Mouse (Mus musculus): ENCODE data around the gene Pi4kb. TPM values are rescaled to one million over a fixed set of nuclear protein-coding genes. Genes with fewer than 3 reads are reported as not detected.
"Not testable (repeated sequence)": the region's sequence is repeated elsewhere in the genome, so short reads cannot be mapped to it uniquely, and the experiment has no call there.

Gene Pi4kb
- total RNA-seq, 4 experiments from 2014 or later = 26.4 to 29.4 (median 28.3) TPM

DNA sequence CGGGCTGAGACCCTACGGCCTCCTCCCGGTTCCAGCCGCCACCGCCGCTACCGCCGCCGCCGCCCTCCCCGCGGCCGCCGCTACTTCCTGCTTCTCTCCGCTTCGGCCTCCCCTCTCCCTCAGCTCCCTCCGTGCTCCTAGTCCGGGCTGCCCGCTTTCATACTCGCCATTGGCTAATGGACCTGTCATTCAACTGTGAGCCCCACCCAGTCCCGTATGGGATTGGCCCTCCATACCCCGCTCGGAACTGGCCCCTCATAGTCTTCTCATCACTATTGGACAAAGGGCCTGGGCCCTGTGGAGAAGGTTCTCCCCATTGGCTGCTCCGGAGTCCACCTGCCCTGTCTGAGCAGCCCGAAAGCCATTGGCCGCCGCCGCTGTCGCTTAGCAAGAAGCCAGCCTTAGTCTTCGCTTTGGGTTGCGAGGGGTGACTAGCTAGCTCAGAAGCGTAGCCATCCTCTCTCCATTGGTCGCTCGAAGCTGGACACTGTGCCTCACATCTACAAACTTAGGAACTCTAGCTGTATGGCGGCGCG is 40.9 kb downstream of the Pi4kb start, which contains the start of gene Zfp687:
Gene Zfp687, minus strand, starts transcription at position 112 of the 536 bp plus-strand sequence.
- DNase-seq (ENCODE audit: low spot score) = peak; percentile 100

DNA sequence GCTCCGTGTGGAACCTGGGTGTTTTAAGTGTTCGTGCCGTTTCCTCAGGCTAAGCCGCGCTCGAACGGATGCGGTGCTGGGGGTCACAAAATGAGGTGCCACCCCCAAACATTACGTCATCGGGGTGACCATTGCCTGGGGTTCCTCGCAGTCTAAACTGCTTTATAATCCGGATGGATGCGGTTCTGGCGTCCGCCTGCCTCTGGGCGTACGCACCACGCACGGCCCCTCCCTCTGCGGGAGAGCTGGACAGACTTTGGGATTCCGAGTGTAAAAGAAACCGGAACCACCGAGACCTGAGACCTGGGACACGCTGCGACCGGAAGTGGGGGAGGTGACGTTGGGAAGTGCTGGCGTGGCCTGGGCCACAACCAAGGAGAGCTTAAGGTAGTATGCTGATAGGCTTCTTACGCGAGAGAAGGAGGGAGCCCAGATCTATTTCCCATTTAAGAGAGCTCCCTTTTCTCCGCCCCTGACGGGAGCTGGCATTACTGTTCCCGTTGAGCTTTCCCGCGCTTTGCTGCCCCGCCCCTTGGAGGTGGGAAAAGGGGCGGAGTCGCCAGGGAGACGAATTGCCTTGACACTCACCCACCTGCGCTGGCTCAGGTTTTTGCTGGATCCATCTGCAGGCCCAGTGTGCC is 41.5 kb downstream of the Pi4kb start:
- peak; percentile 93 for DNase-seq (ENCODE audit: low spot score)

DNA sequence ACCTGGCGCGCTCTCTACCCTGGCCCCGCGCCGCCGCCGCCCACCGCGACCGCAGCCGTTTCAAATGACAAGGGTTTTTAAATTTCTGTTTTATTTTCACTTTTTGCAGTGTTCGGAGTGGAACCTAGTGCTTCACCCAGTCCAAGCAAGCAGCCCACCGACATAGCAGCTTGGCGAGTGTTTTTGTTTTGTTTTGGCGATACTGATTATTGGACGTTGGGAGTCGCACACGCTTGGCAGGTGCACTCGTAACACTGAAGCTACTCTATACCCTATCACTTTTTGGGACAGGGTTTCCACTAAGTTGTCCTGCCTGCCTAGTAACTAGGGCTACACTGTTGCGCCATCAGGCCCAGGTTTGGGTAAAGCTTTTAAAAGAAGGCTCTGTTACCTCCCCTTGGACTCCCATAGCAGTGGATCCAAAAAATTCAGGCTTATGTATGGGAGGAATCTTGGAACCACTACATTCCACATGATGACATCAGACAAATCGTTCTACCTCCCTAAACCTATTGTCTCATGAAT is 42.1 kb downstream of the Pi4kb start:
- no peak for DNase-seq (ENCODE audit: low spot score)

DNA sequence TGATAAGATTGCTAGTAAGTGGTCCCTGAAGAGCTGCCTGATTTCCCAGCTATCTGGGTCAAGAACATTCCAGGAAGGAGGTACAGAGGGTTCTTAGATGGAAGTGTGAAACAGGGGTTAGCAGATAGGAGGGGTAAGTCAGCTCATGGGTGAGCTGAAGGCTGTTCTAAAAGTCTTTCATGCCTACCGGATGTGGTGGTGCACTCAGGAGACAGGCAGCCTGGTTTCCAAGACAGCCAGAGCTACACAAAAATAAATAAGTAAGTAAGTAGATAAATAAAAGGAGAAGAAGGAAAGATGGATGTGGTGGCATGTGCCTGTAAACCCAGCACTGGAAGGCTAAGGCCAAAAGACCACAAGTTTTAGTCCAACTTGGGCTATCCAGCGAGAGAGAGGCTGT is 44.2 kb downstream of the Pi4kb start:
- DNase-seq (ENCODE audit: low spot score) = no peak

DNA sequence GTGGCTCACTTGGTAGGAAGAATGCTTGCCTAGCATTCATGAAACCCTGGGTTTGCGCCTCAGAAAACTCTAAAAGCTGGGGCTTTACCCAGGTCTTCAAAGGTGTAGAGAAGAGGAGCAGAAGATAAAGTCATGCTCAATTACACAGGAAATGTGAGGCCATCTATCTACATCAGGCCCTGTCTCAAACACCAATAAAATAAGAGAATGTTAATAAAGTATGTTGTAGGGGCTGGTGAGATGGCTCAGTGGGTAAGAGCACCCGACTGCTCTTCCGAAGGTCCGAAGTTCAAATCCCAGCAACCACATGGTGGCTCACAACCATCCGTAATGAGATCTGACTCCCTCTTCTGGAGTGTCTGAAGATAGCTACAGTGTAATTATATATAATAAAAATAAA is 46.4 kb downstream of the Pi4kb start:
- not testable (repeated sequence) for DNase-seq (ENCODE audit: low spot score)

DNA sequence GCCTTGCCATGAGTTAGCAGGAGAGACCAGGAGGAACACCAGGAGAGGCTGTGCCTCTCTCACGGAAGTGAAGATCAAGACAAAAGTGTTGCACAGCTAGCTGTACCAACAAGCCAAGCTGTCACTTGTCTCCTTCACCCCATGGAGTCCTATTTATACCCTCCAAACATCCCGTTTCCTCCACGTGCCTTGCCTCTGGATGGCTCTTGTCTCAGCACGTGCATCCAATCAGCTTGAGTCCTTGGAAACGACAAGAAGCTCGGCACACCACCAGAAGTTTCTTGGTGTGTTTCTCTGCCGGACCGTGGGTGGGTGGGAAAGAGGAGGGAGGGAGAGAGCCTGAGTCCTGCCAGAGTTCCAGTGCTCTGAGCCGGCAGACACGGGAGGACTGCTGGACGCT is 50.0 kb downstream of the Pi4kb start:
- DNase-seq (ENCODE audit: low spot score) = peak; percentile 43

DNA sequence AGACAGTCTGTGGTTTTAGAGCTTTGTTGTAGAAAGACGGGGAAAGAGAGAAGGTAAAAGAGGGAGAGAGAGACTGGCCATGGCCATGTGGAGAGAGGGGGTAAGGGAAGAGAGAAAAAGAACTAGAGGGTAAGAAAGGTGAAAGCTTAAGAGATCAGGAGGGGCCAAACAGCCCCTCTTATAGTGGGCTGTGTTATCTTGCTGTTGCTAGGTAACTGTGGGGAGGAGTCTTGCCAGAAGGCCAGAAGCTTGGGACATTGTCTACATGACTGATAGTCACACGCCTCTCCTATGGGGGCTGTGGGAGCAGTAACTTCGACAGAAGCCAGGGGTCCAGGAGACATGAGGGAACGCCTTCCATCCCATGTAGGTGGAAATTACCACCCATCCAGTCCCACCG is 50.7 kb downstream of the Pi4kb start:
- no peak for DNase-seq (ENCODE audit: low spot score)

DNA sequence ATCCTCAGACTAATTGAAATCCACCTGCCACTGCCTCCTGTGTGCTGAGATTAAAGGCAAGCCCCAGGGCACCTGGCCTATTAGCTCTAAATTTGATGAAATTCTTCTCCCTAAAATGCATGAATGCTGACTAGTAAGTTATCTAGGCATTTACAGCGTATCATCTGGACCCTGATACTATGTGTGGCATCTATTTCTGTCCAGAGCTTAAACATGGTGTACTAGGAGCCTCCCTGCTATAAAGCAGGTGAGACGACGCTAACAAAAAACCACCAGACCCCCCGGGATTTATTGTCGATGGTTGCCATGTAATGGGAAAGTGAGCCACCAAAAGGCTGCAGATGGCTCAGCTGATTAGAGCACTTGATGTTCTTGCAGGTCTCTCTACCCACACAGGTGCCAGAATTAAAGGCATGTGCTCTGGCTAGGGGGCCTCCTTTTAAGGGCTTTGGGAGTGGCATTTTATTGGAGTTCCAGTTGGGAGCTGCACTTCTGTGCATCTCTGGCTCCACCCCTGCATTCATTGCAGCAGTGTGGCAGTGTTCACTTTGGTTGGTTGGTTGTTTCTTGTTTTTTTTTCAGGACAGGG is 52.6 kb downstream of the Pi4kb start:
- DNase-seq (ENCODE audit: low spot score) = no peak

DNA sequence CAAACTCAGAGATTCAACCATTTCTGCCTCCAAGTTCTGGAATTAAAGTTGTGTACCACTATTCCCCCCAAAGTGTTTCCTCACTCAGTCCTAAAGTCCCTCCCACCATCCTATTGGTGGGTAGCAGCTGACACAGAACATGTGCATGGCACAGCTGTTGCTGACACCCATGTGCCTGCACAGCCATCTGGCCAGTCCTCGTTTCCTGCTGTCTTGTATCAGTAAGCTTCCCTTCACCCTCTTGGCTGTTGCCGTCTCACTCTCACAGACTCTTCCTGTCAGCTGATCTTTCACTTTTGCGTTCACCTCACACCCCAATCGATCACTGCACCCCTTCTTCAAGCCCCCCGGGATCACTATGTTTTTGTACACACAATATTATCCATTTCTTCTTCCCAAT is 53.2 kb downstream of the Pi4kb start:
- DNase-seq (ENCODE audit: low spot score) = no peak

DNA sequence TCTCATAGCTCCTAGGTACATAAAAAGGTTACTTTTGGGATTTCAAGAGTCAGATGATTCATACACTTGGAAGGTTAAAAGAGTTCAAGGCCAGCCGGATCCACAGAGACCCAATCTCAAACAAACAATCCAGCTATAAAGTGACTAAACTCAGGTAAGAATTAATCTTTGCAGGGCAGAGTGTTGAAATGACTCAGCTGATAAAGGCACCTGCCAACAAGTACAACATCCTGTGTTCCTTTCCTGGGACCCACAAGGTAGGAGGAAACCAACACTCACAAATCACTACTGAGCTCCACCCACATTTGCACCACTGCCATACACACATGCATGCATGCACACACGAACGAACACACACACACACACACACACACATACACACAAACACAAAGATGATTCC is 54.1 kb downstream of the Pi4kb start:
- DNase-seq (ENCODE audit: low spot score) = no peak

DNA sequence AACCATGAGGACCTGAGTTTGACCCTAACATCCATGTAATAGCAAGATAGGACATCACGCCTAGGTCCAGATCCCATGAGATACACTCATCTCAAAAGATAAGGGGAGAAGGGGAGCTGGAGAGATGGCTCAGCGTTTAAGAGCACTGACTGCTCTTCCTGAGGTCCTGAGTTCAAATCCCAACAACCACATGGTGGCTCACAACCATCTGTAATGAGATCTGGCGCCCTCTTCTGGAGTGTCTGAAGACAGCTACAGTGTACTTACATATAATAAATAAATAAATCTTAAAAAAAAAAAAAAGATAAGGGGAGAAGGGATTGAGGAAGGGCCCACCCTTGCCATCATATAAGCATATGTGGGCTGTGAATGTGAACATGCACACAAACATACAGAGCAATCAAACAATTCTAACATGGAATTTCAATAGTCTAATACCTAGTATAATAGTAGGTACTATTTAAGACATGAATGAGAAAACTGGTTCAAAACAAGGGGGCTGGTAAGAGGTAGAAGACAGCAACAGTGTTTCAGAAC is 54.8 kb downstream of the Pi4kb start:
- not testable (repeated sequence) for DNase-seq (ENCODE audit: low spot score)

DNA sequence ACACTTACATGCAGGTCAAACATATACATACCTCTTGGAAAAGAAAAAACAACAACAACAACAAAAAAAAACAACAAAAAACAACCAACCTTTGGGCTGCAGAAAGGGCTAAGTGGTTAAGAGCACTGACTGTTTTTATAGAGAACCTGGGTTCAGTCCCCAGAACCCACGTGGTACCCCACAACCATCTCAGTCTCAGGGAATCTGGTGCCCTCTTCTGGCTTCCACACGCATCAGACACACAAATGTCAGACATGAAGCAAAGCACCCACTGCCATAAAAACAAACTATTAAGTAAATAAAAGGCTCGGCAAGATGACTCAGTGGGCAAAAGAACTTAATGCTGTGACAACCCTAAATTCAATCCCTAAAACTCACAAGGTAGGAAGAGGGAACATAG is 55.4 kb downstream of the Pi4kb start:
- no peak for DNase-seq (ENCODE audit: low spot score)

DNA sequence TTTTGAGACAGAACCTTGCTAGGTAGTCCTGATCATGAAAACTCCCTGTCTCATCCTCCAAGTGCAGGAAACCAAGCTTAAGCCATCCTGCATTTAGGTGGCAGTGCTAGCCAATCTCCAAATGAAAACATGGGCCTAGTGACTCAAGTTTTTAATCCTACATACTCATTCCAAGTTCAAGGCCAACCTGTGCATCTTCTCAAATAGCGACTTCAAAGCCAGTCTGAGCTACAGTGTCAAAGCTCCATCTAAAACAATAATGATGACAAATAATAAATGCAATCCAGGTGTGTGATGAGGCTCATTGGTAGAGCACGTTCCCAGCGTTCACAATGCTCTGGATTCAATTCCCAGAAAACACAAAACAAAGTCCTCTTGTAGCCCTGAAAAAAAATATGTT is 67.1 kb downstream of the Pi4kb start:
- DNase-seq (ENCODE audit: low spot score) = no peak

DNA sequence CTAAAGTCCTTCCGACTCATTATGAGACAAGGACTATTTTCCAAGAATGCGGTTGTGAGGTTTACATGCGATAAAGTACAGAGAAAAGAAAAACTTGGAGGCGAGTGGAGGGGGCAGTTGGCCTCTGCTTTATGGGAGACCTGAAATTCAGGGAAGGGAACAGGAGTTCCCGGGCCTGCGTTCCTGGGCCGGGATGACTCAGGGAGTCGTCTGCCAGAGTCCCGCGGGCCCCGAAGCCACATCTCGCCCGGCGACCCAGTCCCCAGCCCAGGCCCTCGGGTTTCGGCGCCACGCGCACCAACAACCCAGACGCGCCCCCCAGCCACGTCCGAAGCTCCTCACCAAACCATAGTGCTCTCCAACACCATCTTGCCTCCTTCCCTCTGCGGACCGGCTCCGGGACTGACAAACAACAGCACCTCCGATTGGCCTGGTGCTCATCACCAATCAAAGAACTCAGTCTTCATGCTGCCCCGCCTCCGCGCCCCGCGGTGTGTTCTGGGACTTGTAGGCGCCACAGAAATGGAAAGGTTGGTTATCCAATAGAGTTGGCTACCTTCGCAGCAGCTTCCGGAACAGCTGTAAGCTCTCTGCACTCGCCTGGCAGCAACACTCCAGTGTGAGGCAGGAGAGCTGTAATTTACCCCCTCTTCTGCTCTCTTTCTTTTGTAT is 67.8 kb downstream of the Pi4kb start, which contains the start of gene Psmd4:
Gene Psmd4, minus strand, starts transcription at position 449 of the 672 bp plus-strand sequence.
- peak; percentile 98 for DNase-seq (ENCODE audit: low spot score)

DNA sequence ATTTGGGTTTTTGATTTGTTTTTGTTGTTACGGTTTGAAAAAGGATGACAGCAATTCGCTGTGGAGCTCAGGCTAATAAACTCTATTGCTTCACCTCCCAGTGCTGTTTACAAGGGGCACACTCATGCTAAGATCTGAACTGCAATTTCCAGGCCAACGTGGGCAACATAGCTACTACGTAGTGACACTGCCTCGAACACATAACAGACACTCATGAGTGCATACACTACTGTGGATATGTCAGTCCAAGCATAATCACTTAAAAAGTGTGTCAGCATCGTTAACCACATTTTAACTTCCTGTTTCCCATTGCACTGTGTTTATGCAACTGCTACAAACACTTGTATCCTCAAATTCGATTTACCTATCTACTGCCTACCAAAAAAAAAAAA is 68.3 kb downstream of the Pi4kb start:
- no peak for DNase-seq (ENCODE audit: low spot score)

DNA sequence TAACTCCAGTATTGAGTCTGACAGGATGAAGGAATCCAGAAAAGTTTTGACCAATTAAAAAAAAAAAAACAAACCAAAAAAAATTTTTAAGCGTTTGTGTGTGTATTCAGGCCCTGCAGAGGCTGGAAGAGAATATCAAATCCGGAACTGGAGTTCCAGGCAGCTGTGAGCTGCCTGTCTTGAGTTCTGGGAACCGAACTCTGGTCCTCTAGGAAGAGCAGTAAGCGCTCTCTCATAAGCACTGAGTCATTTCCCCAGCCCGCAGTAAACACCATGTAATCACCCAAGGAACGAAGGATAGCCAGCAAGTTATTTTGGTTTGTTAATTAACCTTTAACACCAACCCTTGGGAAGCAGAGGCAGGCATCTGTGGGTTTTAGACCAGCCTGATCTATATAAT is 68.7 kb downstream of the Pi4kb start:
- no peak for DNase-seq (ENCODE audit: low spot score)

DNA sequence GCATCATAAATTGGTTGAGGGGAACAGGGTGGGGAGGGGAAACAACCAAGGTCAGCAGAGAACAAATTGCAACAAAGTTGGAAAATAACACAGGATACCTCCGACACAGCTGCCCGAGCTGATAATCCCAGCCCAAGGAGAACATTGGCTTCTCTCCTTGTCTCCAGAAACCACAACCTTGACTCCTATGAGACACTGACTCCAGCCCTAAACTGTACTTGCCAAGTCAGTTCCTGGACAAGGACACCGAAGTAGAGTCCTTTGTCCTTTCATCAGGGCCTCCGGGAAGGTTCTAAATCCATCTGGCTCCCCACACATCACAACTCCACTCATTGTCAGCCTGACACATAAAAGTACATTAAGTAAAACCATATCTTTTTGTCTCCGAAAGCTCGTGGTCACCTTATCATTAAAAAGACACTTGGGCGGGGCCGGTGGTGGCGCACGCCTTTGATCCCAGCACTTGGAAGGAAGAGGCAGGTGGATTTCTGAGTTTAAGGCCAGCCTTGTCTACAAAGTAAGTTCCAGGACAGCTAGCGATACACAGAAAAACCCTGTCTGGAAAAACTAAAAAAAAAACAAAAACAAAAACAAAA is 72.0 kb downstream of the Pi4kb start:
- DNase-seq (ENCODE audit: low spot score) = no peak

DNA sequence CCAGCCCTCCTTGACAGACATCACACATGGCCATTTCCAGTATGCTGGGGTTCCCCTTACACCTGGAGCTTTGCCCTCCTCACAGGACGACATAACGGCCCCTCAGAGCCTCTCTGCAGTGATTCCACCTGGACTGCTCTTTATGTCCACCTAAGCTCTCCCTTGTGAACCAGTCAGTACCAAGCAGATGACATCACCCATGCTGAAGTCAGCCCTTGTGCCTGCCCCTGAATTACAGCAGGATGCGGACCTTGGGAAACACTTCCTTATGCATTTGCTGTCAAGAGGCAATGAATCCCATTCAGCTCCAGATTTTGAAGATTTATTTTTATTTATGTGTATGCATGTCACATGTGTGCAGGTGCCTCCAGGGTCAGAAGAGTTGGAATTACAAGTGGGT is 73.4 kb downstream of the Pi4kb start:
- DNase-seq (ENCODE audit: low spot score) = no peak

DNA sequence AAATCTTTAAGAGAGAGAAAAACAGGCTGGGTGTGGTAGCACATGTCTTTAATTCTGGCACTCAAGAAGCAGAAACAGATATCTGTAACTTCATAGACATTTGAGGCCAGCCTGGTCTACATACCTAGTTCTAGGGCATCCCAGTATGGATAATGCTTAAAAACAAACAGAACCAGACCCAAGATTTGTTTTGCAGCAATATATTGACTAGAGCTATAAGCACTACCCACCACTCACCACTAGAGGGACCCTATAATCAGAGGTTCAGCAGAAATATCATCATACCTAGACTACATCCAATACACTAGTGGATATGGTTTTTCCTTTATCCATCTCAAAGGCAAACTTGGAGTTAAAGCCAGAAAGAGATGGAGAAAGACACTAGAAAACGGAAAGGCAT is 78.4 kb downstream of the Pi4kb start:
- DNase-seq (ENCODE audit: low spot score) = peak; percentile 32

DNA sequence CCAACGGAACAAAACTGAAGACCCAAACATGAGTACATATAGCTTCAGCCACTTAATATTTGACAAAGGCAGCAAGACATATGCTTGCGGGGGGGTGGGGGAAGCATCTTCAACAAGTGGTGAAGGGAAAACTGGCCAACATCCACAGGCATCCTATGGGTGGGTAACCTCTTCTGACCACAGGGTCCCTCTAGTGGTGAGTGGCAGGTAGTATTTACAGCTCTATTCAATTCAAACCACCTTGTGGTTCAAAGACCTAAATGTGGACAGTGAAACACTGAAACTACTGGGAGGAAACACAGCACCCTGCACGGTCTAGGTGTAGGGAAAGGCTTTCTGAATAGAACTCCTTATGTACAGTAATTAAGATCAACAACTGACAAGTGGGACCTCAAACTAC is 79.2 kb downstream of the Pi4kb start:
- no peak for DNase-seq (ENCODE audit: low spot score)

DNA sequence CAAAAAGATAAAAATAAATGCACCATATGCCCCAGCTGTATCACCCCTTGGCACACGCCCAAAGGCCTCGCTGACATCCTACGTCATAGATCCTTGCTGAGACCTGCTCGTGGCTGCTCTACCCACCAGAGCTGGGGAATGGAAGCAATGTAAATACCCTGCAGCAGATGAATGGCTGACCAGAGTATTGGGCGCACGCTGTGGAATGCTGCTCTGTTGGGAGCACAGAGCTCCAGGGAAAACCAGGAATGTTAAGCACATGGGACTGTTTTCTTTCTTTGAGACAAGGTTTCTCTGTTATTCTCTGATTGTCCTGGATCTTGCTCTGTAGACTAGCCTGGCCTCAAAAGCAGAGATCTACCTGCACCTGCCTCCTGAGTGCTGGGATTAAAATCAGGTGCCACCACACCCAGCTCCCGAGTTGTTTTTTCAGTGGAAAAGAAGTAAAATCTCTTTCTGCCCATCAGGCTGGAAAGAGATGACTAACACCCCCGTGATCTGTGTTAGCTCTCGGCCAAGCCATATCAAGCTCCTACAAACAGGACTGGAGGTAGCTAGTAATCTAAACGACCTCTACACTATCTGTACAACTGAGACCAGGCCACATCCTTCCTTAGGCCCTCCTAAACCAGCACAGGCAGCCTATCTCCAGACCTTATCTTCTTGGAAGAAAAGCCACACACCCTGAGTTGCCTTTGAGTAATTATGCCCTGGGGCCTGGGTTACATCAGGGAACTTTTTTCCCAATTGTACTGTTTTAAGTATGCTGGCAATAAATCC is 80.1 kb downstream of the Pi4kb start:
- DNase-seq (ENCODE audit: low spot score) = no peak
